Mouse (Mus musculus): ENCODE data around the gene Usp53.
A peak's percentile ranks its signal among the peaks of the same experiment; 100 is the strongest.
"Not testable (repeated sequence)": the region's sequence is repeated elsewhere in the genome, so short reads cannot be mapped to it uniquely, and the experiment has no call there.

Gene Usp53

DNA sequence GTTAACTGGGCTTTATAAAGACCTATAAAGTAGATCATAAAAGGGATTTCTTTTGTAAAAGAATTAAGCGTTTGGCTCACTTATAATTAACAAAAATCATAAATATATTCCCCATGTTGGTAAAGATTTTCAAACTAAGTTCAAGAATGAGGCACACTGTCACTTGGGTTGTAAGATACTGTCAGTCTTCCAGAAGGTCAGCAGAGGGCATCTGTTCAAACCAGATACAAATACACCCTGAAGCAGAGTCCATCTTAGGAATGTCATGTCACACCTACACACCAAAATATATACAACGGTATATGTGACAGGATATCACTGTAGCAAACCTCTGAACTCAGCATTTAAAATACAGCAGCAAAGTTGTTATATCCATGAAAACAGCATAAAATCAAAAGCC lies 34.2 kb downstream of the Usp53 start:
- DNase-seq (ENCODE audit: low read depth, low spot score) = no peak

GRCm38 (mm10) chr3:122943387-122943890 lies 40.9 kb downstream of the Usp53 start:
- DNase-seq (ENCODE audit: low read depth, low spot score) = no peak

GRCm38 (mm10) chr3:122939215-122939614 lies 45.1 kb downstream of the Usp53 start:
- DNase-seq (ENCODE audit: low read depth, low spot score) = peak; percentile 22

DNA sequence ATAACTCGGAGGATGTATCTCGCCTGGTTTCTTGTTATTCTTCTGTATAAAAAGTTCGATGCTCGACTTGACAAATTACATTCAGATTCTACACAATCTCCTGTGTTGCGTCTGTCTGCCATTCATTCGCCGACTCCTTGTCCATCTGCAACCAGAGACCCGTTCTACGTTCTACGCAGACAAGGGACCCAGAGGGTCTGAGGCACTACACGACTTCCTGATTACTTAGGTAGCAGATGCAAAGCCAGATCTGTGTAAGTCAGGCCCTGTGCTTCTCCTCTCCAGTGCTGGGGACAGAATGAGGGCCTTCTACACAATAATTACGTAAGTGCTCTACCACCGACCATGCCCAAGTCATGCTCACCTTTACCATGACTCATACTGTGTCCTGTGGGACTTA lies 47.1 kb downstream of the Usp53 start:
- not testable (repeated sequence) for DNase-seq (ENCODE audit: low read depth, low spot score)

DNA sequence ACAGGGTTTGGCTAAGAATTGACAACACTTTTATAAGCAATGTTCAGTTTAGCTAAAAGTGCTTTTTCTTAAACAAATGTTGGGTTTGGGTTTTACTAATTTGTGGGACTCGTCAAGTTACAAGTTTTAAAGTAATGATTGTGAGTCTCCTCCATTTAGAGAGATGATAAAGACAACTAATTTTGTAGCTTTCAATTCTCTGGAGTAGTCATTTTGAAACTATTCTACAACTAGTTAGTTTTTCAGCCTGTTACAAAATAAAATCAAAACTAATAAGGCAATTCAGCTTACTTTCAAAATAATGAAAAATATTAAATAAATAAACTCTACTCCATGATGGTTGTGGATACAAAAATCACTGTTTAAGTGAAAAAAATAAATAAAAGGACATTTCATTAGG lies 51.8 kb downstream of the Usp53 start:
- DNase-seq (ENCODE audit: low read depth, low spot score) = no peak

- DNase-seq (ENCODE audit: low read depth, low spot score) = no peak
Observed at GRCm38 (mm10) chr3:122929723-122930122, 54.6 kb downstream of the Usp53 start.

GRCm38 (mm10) chr3:122924009-122924914 lies 60.0 kb downstream of the Usp53 start, which contains the start of gene 1810037I17Rik:
Gene 1810037I17Rik (plus strand): TSS chr3:122924203.
- peak; percentile 88 for DNase-seq (ENCODE audit: low read depth, low spot score)

GRCm38 (mm10) chr3:122923147-122923546 lies 61.2 kb downstream of the Usp53 start:
- no peak for DNase-seq (ENCODE audit: low read depth, low spot score)

- DNase-seq (ENCODE audit: low read depth, low spot score) = no peak
Observed at GRCm38 (mm10) chr3:122921676-122922527, 62.4 kb downstream of the Usp53 start.

DNA sequence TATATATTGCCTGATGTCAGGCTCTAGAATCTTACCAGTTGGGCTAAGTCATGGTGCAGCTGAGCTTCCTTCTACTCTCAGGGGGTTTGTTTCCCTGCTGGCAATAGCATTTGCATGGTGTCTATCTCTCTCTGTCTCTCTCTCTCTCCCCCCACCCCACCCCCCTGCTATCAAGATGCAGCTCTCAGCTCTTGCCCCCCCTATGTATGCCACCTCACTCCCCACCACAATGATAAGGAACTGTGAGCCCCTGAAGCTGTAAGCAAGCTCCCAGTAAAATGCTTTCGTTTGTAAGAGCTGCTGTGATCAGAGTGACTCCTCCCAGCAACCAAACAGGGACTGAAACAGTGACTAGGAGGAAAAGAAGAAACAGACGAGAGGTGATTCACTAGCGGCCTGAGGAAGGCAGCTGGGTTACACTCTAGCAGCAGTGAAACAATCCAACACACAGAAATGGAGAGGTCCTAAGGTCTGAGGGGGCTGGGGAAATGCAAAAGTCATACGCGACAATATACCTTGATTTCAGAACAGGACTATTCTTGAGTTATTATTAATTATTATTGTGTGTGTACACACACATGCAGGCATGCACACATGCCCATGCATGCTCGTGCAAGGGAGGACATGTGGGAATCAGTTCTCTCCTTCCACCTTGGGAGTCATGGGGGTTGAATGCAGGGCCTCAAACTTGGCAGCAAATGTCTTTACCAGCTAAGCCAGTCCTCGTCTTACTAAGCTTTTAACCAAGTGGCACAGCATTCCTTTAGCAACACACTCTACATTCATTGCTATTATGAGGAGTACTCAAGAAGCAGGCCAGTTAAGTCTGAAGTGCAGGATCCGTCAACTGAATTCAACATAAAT lies 63.5 kb downstream of the Usp53 start:
- DNase-seq (ENCODE audit: low read depth, low spot score) = no peak

DNA sequence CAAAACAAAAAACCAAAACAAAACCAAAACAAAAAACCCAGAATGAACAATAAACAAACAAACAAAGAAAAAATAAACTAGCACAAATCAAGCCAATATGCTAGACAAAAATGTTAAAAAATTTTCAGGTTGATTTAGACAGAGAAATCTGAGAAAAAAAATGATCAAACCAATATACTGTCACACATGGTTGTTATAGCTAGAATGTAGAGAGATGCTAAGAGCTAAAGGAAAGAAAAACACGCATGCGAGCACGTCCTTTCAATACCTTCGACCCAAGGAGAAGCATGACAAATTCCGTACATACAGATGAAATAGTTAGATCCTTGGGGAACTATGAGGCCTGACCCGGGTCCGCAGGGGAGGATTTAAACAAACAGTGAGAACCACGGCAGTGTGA lies 65.0 kb downstream of the Usp53 start, which contains the start of gene Gm10959:
Gm10959 (minus strand) TSS at position 101 of the 400 bp plus-strand sequence.
- no peak for DNase-seq (ENCODE audit: low read depth, low spot score)

GRCm38 (mm10) chr3:122918672-122919071 lies 65.6 kb downstream of the Usp53 start:
- DNase-seq (ENCODE audit: low read depth, low spot score) = no peak

- no peak for DNase-seq (ENCODE audit: low read depth, low spot score)
Observed at GRCm38 (mm10) chr3:122916191-122916680, 68.1 kb downstream of the Usp53 start.

- no peak for DNase-seq (ENCODE audit: low read depth, low spot score)
Observed at GRCm38 (mm10) chr3:122915493-122915892, 68.8 kb downstream of the Usp53 start.

- DNase-seq (ENCODE audit: low read depth, low spot score) = no peak
Observed at GRCm38 (mm10) chr3:122907841-122908240, 76.5 kb downstream of the Usp53 start.

GRCm38 (mm10) chr3:122903746-122904433 lies 80.4 kb downstream of the Usp53 start:
- DNase-seq (ENCODE audit: low read depth, low spot score) = peak; percentile 49

DNA sequence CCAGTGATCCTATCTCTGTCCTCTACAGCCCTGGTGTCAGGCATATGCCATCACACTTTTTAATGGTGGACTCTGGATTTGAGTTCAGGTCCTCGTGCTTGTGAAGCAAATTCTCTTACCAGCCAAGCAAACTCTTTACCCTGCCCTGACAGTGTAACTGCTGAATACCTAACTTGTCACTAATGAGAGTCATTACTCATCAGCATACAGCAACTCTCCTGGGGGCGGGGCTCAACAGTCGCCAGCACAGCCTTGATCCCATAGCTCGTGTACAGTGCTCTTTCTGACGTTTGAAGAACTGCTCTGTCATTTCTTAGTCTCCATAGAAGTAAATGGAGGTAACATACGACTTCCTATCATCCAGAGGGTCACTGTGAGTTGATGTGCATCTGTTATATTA lies 86.1 kb downstream of the Usp53 start:
- no peak for DNase-seq (ENCODE audit: low read depth, low spot score)

GRCm38 (mm10) chr3:122895189-122895731 lies 89.0 kb downstream of the Usp53 start:
- DNase-seq (ENCODE audit: low read depth, low spot score) = no peak

DNA sequence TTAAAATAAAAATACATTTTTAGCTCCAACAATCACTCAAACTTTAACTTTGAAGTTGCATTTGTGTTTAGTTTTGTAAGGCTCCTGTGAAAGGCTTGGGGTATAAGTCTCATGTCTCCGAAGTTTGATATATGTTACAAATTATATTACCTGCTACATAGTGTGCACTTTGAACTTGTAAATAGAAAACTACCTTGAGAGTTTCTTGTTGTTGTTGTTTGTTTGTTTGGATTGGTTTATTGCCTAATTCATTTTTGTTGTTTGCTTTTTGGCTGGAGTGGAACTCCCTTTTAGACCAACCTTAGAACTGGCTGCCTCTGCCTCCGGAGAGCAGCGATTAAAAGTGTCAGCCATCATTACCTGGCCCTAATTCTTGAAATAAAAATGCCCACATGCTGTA lies 89.5 kb downstream of the Usp53 start, which contains the start of gene Fabp2:
Fabp2 (plus strand) TSS at position 301 of the 400 bp plus-strand sequence.
- DNase-seq (ENCODE audit: low read depth, low spot score) = no peak

GRCm38 (mm10) chr3:122888371-122888819 lies 95.9 kb downstream of the Usp53 start:
- no peak for DNase-seq (ENCODE audit: low read depth, low spot score)
